Comparison of ENCODE assay signal across 8 mouse cellular contexts in the genomic region with DNA sequence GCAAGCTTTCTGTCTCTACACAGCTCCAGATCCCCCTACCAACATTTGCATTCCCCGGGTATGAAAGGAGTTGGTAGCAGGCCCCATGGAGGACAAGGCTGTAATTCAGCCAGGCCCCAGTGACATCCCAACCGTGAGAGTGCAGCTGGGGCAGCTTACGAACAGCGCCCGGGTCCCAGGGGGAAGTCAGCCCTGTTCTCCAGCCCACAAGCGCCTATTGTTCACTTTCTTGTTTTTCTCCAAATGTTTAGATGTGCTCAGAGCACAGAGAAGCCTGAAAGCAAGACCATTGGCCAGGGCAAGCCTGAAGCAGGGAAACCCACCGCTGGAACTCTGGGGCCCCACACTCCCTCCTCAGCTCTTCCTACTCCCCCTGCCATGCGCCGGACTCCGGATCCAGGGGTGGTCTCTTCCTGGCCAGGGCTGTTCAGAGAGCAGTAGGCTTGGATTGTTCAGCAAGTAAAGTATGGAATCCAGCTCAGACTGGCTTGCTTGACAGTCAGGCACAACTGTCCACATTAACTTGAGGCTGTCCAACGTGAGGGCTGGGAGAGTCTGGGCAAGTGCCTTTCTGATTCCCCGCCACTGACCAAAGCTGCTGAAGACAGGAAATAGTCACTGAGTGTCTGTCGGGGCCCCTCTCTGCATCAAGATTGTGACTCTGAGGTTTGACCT.
DNase-seq lines count a peak whose midpoint lies in the region; ATAC-seq and TF ChIP-seq lines count a peak whose summit lies in the region.

No protein-coding gene starts in this region.

- H3K27ac ChIP-seq in gastrocnemius, adult 2 months = peak overlapping the region; percentile 77
- peak overlapping the region; percentile 72 for H3K27ac ChIP-seq in bone marrow, adult 2 months (ENCODE audit: control insufficient read depth, insufficient read depth, low read depth, low read length, poor library complexity)
- peak overlapping the region; percentile 84 for H3K27ac ChIP-seq in hindbrain, embryonic 16.5 days (ENCODE audit: low read depth, low read length)
- H3K27ac ChIP-seq in liver, adult 2 months (replicated peaks; ENCODE audit: insufficient read depth, low read depth, low read length) = peak overlapping the region; percentile 85
- peak overlapping the region; percentile 95 for H3K27ac ChIP-seq in stomach, embryonic 16.5 days (ENCODE audit: low read length)

- 46% methylated on average over 13 of the region's 13 CpGs for WGBS in bone marrow, adult 2 months
- WGBS in hindbrain, embryonic 16.5 days = 24% methylated on average over 13 of the region's 13 CpGs
- 61% methylated on average over 13 of the region's 13 CpGs for WGBS in liver, adult 2 months
- 30% methylated on average over 13 of the region's 13 CpGs for WGBS in stomach, embryonic 16.5 days

- DNase-seq in gastrocnemius, adult 2 months = peak; percentile 64
- no peak for DNase-seq in gastrocnemius, adult 18-20 months (ENCODE audit: low spot score)
- DNase-seq in gastrocnemius, postnatal 14 days = peak; percentile 73
- DNase-seq in liver, adult 2 months (ENCODE audit: extremely low read depth, low read depth, low spot score) = no peak
- no peak for DNase-seq in ovary, postnatal 36 days (ENCODE audit: low spot score)

- peak; percentile 7; the same call in 1 of the 2 replicates for TF ChIP-seq POLR2A in bone marrow, adult 2 months (IDR thresholded peaks at IDR 0.05; ENCODE audit: borderline replicate concordance, control insufficient read depth, low read depth, low read length)
- TF ChIP-seq POLR2A in liver, adult 2 months (IDR thresholded peaks at IDR 0.05; ENCODE audit: extremely low read depth, insufficient read depth, low read length) = no peak

- H3K9ac ChIP-seq in hindbrain, embryonic 16.5 days (ENCODE audit: low read depth, low read length) = no peak overlapping the region
- peak overlapping the region; percentile 35 for H3K9ac ChIP-seq in liver, adult 2 months (ENCODE audit: low read depth, low read length)
- H3K9ac ChIP-seq in stomach, embryonic 16.5 days (ENCODE audit: low read length) = peak overlapping the region; percentile 56

- H3K79me2 ChIP-seq in liver, adult 2 months (ENCODE audit: control insufficient read depth, insufficient read depth, low read length) = no peaks in the 10 kb centered on the region

- intact Hi-C loops in gastrocnemius, adult 2 months (cut with DNase I) = loop anchor here (5.0 kb wide), 1 partner anchor 42 kb away; no protein-coding TSS in a partner anchor
- intact Hi-C loops in gastrocnemius, postnatal 14 days (cut with DNase I; ENCODE audit: low total_unique reads) = no loop called here

- no peak overlapping the region for H3K4me2 ChIP-seq in hindbrain, embryonic 16.5 days (ENCODE audit: low read length)
- no peak overlapping the region for H3K4me2 ChIP-seq in stomach, embryonic 16.5 days (ENCODE audit: low read depth, low read length)

- TF ChIP-seq CTCF in gastrocnemius, adult 2 months (IDR thresholded peaks at IDR 0.05) = no peak
- no peak for TF ChIP-seq CTCF in bone marrow, adult 2 months (IDR thresholded peaks at IDR 0.05; ENCODE audit: control insufficient read depth, insufficient read depth, low read length)
- TF ChIP-seq CTCF in liver, adult 2 months (IDR thresholded peaks at IDR 0.05; ENCODE audit: low read depth, low read length) = no peak

- no peaks in the 10 kb centered on the region for H3K27me3 ChIP-seq in hindbrain, embryonic 16.5 days (replicated peaks; ENCODE audit: control insufficient read depth, insufficient read depth, low read length)
- no peaks in the 10 kb centered on the region for H3K27me3 ChIP-seq in liver, adult 2 months (ENCODE audit: control insufficient read depth, insufficient read depth, low read length)
- no peaks in the 10 kb centered on the region for H3K27me3 ChIP-seq in stomach, embryonic 16.5 days (ENCODE audit: control insufficient read depth, insufficient read depth, low read length)

- peaks cover 3% of the 10 kb centered on the region for H3K4me1 ChIP-seq in bone marrow, adult 2 months (ENCODE audit: control insufficient read depth, insufficient read depth, low read length)
- H3K4me1 ChIP-seq in hindbrain, embryonic 16.5 days (ENCODE audit: control insufficient read depth, insufficient read depth, low read depth, low read length) = peaks cover 17% of the 10 kb centered on the region
- peaks cover 30% of the 10 kb centered on the region for H3K4me1 ChIP-seq in liver, adult 2 months (ENCODE audit: control insufficient read depth, insufficient read depth, low read length)
- H3K4me1 ChIP-seq in stomach, embryonic 16.5 days (ENCODE audit: control insufficient read depth, insufficient read depth, low read length) = peaks cover 53% of the 10 kb centered on the region

- H3K4me3 ChIP-seq in gastrocnemius, adult 2 months = peak overlapping the region; percentile 13; the same call in 1 of the 2 replicates
- no peak overlapping the region for H3K4me3 ChIP-seq in bone marrow, adult 2 months (replicated peaks; ENCODE audit: control insufficient read depth, low read depth, low read length)
- no peak overlapping the region for H3K4me3 ChIP-seq in hindbrain, embryonic 16.5 days (ENCODE audit: low read length)
- no peak overlapping the region for H3K4me3 ChIP-seq in liver, adult 2 months (ENCODE audit: insufficient read depth, low read depth, low read length)
- H3K4me3 ChIP-seq in stomach, embryonic 16.5 days (replicated peaks; ENCODE audit: low read length) = no peak overlapping the region

- H3K9me3 ChIP-seq in hindbrain, embryonic 16.5 days (ENCODE audit: control insufficient read depth, low read length) = no peaks in the 10 kb centered on the region
- no peaks in the 10 kb centered on the region for H3K9me3 ChIP-seq in stomach, embryonic 16.5 days (replicated peaks; ENCODE audit: control insufficient read depth, low read length)

- no peaks in the 10 kb centered on the region for H3K36me3 ChIP-seq in hindbrain, embryonic 16.5 days (ENCODE audit: control insufficient read depth, insufficient read depth, low read length)
- H3K36me3 ChIP-seq in liver, adult 2 months (ENCODE audit: control insufficient read depth, insufficient read depth, low read length) = no peaks in the 10 kb centered on the region
- H3K36me3 ChIP-seq in stomach, embryonic 16.5 days (ENCODE audit: control insufficient read depth, insufficient read depth, low read length) = no peaks in the 10 kb centered on the region

- ATAC-seq in hindbrain, embryonic 16.5 days = peak; percentile 88
- ATAC-seq in stomach, embryonic 16.5 days (ENCODE audit: insufficient read depth, low FRiP score) = no peak

Comparison
In these comparisons a context has a peak if more than half of its experiments do, and no peak if none do; other contexts are left out.
1. DNase-seq: peak in gastrocnemius, adult 2 months (single experiment) and gastrocnemius, postnatal 14 days (single experiment); none in gastrocnemius, adult 18-20 months (single experiment), liver, adult 2 months (single experiment) and ovary, postnatal 36 days (single experiment).
2. Peak in every context shown above with its lines, with median percentiles within 50 percentile points of each other: H3K27ac ChIP-seq.